Mouse (Mus musculus): ENCODE results near the gene Ms4a13. TPM values are rescaled to one million over a fixed set of nuclear protein-coding genes. Genes with fewer than 3 reads are reported as not detected.

Ms4a13 gene
- not detected for polyA plus RNA-seq (2015; fragmentation: Illumina TruSeq; extraction: RNeasy Lipid Tissue Mini Kit (QIAGEN cat#74804); ENCODE audit: insufficient read depth, low read depth, low replicate concordance)

GRCm38 (mm10) chr19:11196546-11196945 lies at the start of gene Ms4a13:
TSS of gene Ms4a13 (minus strand) at chr19:11196737.

GRCm38 (mm10) chr19:11232348-11232747 lies 35.8 kb upstream of the Ms4a13 start, which contains the start of gene Ms4a12:
TSS of gene Ms4a12 (minus strand) at chr19:11232448.

GRCm38 (mm10) chr19:11165172-11165571 lies 31.4 kb downstream of the Ms4a13 start, which contains the start of gene 1700025F22Rik:
TSS of gene 1700025F22Rik (minus strand) at chr19:11165320.

GRCm38 (mm10) chr19:11130776-11131175 lies 65.8 kb downstream of the Ms4a13 start, which contains the start of gene 1700017D01Rik:
TSS of gene 1700017D01Rik (minus strand) at chr19:11130876.

Other genes starting within 250 kb of the Ms4a13 start
- 1.2 TPM for gene Ccdc86, start 247.5 kb downstream of the Ms4a13 start, polyA plus RNA-seq (2015; fragmentation: Illumina TruSeq; extraction: RNeasy Lipid Tissue Mini Kit (QIAGEN cat#74804); ENCODE audit: insufficient read depth, low read depth, low replicate concordance)
- gene Ms4a10, start 222.1 kb downstream of the Ms4a13 start, polyA plus RNA-seq (2015; fragmentation: Illumina TruSeq; extraction: RNeasy Lipid Tissue Mini Kit (QIAGEN cat#74804); ENCODE audit: insufficient read depth, low read depth, low replicate concordance), result not detected
- gene Ms4a15, start 203.5 kb downstream of the Ms4a13 start, polyA plus RNA-seq (2015; fragmentation: Illumina TruSeq; extraction: RNeasy Lipid Tissue Mini Kit (QIAGEN cat#74804); ENCODE audit: insufficient read depth, low read depth, low replicate concordance), result not detected
- not detected for gene Ms4a18, start 178.7 kb downstream of the Ms4a13 start, polyA plus RNA-seq (2015; fragmentation: Illumina TruSeq; extraction: RNeasy Lipid Tissue Mini Kit (QIAGEN cat#74804); ENCODE audit: insufficient read depth, low read depth, low replicate concordance)
- gene Ms4a8a, start 115.6 kb downstream of the Ms4a13 start, polyA plus RNA-seq (2015; fragmentation: Illumina TruSeq; extraction: RNeasy Lipid Tissue Mini Kit (QIAGEN cat#74804); ENCODE audit: insufficient read depth, low read depth, low replicate concordance), result not detected
- gene 1700017D01Rik, start 65.9 kb downstream of the Ms4a13 start, polyA plus RNA-seq (2015; fragmentation: Illumina TruSeq; extraction: RNeasy Lipid Tissue Mini Kit (QIAGEN cat#74804); ENCODE audit: insufficient read depth, low read depth, low replicate concordance), result not detected
- not detected for gene 1700025F22Rik, start 31.4 kb downstream of the Ms4a13 start, polyA plus RNA-seq (2015; fragmentation: Illumina TruSeq; extraction: RNeasy Lipid Tissue Mini Kit (QIAGEN cat#74804); ENCODE audit: insufficient read depth, low read depth, low replicate concordance)
- not detected for gene Ms4a12, start 35.7 kb upstream of the Ms4a13 start, polyA plus RNA-seq (2015; fragmentation: Illumina TruSeq; extraction: RNeasy Lipid Tissue Mini Kit (QIAGEN cat#74804); ENCODE audit: insufficient read depth, low read depth, low replicate concordance)
- gene Ms4a1, start 69.5 kb upstream of the Ms4a13 start, polyA plus RNA-seq (2015; fragmentation: Illumina TruSeq; extraction: RNeasy Lipid Tissue Mini Kit (QIAGEN cat#74804); ENCODE audit: insufficient read depth, low read depth, low replicate concordance), result 0.52 TPM
- not detected for gene Ms4a5, start 87.1 kb upstream of the Ms4a13 start, polyA plus RNA-seq (2015; fragmentation: Illumina TruSeq; extraction: RNeasy Lipid Tissue Mini Kit (QIAGEN cat#74804); ENCODE audit: insufficient read depth, low read depth, low replicate concordance)
- 0.31 TPM for gene Ms4a14, start 117.7 kb upstream of the Ms4a13 start, polyA plus RNA-seq (2015; fragmentation: Illumina TruSeq; extraction: RNeasy Lipid Tissue Mini Kit (QIAGEN cat#74804); ENCODE audit: insufficient read depth, low read depth, low replicate concordance)
- 1.9 TPM for gene Ms4a7, start 139.4 kb upstream of the Ms4a13 start, polyA plus RNA-seq (2015; fragmentation: Illumina TruSeq; extraction: RNeasy Lipid Tissue Mini Kit (QIAGEN cat#74804); ENCODE audit: insufficient read depth, low read depth, low replicate concordance)
- gene Ms4a4a, start 178.8 kb upstream of the Ms4a13 start, polyA plus RNA-seq (2015; fragmentation: Illumina TruSeq; extraction: RNeasy Lipid Tissue Mini Kit (QIAGEN cat#74804); ENCODE audit: insufficient read depth, low read depth, low replicate concordance), result 2.9 TPM
- gene Ms4a4c, start 208.0 kb upstream of the Ms4a13 start, polyA plus RNA-seq (2015; fragmentation: Illumina TruSeq; extraction: RNeasy Lipid Tissue Mini Kit (QIAGEN cat#74804); ENCODE audit: insufficient read depth, low read depth, low replicate concordance), result not detected
- not detected for gene Ms4a4b, start 246.8 kb upstream of the Ms4a13 start, polyA plus RNA-seq (2015; fragmentation: Illumina TruSeq; extraction: RNeasy Lipid Tissue Mini Kit (QIAGEN cat#74804); ENCODE audit: insufficient read depth, low read depth, low replicate concordance)